ENCODE assay signal across 7 mouse cellular contexts in the genomic region with DNA sequence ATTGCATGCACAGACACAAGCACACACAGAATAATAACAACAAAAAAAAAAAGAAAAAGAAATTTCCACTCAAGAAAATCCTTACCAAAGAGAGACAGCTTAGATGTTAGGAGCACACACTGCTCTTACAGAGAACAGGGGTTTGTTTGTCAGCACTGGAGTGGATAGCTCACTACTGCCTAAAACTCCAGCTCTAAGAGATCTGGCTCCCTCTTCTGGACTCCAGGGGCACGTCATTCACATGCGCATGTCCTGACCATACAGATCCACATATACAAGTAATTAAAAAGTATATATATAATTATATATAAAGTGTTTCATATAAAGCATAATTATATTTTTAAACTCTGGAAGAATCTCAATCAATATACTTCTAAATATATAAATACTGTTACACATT.
DNase-seq lines count a peak whose midpoint lies in the region; ATAC-seq and TF ChIP-seq lines count a peak whose summit lies in the region.

No protein-coding gene starts in this region.

- TF ChIP-seq CTCF in ES-Bruce4 (IDR thresholded peaks at IDR 0.05; ENCODE audit: low read depth, low read length), result peak; percentile 65

- no peaks in the 10 kb centered on the region for H3K9me3 ChIP-seq in ES-Bruce4 (replicated peaks; ENCODE audit: control insufficient read depth, insufficient read depth, low read length, poor library complexity, severe bottlenecking)
- H3K9me3 ChIP-seq in liver, embryonic 12.5 days (replicated peaks), result no peaks in the 10 kb centered on the region

- no peak overlapping the region for H3K4me2 ChIP-seq in liver, embryonic 12.5 days

- no peaks in the 10 kb centered on the region for H3K4me1 ChIP-seq in ES-Bruce4 (ENCODE audit: control insufficient read depth, insufficient read depth, low read length)
- no peaks in the 10 kb centered on the region for H3K4me1 ChIP-seq in liver, embryonic 12.5 days

- peak; percentile 23 for DNase-seq in layer of hippocampus, adult 11-12 months (ENCODE audit: low spot score)
- DNase-seq in layer of hippocampus, postnatal 25 days (ENCODE audit: extremely low spot score in 1 of 2, low spot score in 1 of 2), result no peak
- peak; percentile 24 for DNase-seq in adrenal gland, adult 2 months
- peak; percentile 11 for DNase-seq in forelimb bud, embryonic 11.5 days (ENCODE audit: low read depth, low spot score)
- no peak for DNase-seq in spleen, adult 18-20 months

- no peak for TF ChIP-seq EP300 in ES-Bruce4 (IDR thresholded peaks at IDR 0.05; ENCODE audit: insufficient read depth, low read depth, low read length)

- 57% methylated on average over 2 of the region's 2 CpGs for WGBS in liver, embryonic 12.5 days (ENCODE audit: insufficient replicate concordance)

- H3K27ac ChIP-seq in ES-Bruce4 (ENCODE audit: insufficient read depth, low read length), result no peak overlapping the region
- no peak overlapping the region for H3K27ac ChIP-seq in liver, embryonic 12.5 days

- no peak for ATAC-seq in liver, embryonic 12.5 days

- H3K4me3 ChIP-seq in ES-Bruce4 (ENCODE audit: low read depth, low read length), result no peak overlapping the region
- no peak overlapping the region for H3K4me3 ChIP-seq in liver, embryonic 12.5 days

- H3K9ac ChIP-seq in ES-Bruce4 (ENCODE audit: low read depth, poor library complexity, severe bottlenecking), result no peak overlapping the region
- no peak overlapping the region for H3K9ac ChIP-seq in liver, embryonic 12.5 days

- H3K36me3 ChIP-seq in ES-Bruce4 (ENCODE audit: control insufficient read depth, insufficient read depth, low read length, poor library complexity, severe bottlenecking), result no peaks in the 10 kb centered on the region
- no peaks in the 10 kb centered on the region for H3K36me3 ChIP-seq in liver, embryonic 12.5 days

- H3K27me3 ChIP-seq in ES-Bruce4 (ENCODE audit: control insufficient read depth, insufficient read depth, low read length, poor library complexity, severe bottlenecking), result no peaks in the 10 kb centered on the region
- no peaks in the 10 kb centered on the region for H3K27me3 ChIP-seq in liver, embryonic 12.5 days (replicated peaks)

- no peak for TF ChIP-seq POLR2A in ES-Bruce4 (IDR thresholded peaks at IDR 0.05; ENCODE audit: insufficient read depth, low read length)

Comparison
In these comparisons a context has a peak if more than half of its experiments do, and no peak if none do; other contexts are left out.
1. DNase-seq: peak in layer of hippocampus, adult 11-12 months (single experiment), adrenal gland, adult 2 months (single experiment) and forelimb bud, embryonic 11.5 days (single experiment); none in layer of hippocampus, postnatal 25 days (0 of 2) and spleen, adult 18-20 months (0 of 2).